Mouse (Mus musculus) bone marrow, adult 2 months (tissue): Measurements from ENCODE around the gene Foxa2. TPM values are rescaled to one million over a fixed set of nuclear protein-coding genes. Genes with fewer than 3 reads are reported as not detected.

Experiments
- H3K27ac ChIP-seq: fragments of 200-500 bp; 2 replicates; pipeline ENCODE4 v1.5.1; 2012; ENCODE audit warnings: low read depth, mild to moderate bottlenecking, control low read depth, inconsistent platforms, low read length; ENCODE audit not compliant: control insufficient read depth, poor library complexity, insufficient read depth
- H3K4me1 ChIP-seq: fragments of 200-500 bp; 2 replicates; pipeline ENCODE4 v1.6.1; 2011; ENCODE audit warnings: low read length; ENCODE audit not compliant: control insufficient read depth, insufficient read depth
- H3K4me3 ChIP-seq: fragments of 200-500 bp; replicated peaks from 2 replicates; pipeline ENCODE3; 2011; ENCODE audit warnings: mild to moderate bottlenecking, low read depth, low read length, control low read depth; ENCODE audit not compliant: control insufficient read depth
- CTCF ChIP-seq: fragments of 200-500 bp; IDR thresholded peaks from 2 replicates; pipeline ENCODE4 v1.5.1; 2011; ENCODE audit warnings: low read length, control low read depth; ENCODE audit not compliant: control insufficient read depth, insufficient read depth
- POLR2A ChIP-seq: fragments of 200-500 bp; IDR thresholded peaks from 2 replicates; pipeline ENCODE4 v1.6.1; 2011; ENCODE audit warnings: low read depth, mild to moderate bottlenecking, control low read depth, low read length, borderline replicate concordance; ENCODE audit not compliant: control insufficient read depth
- WGBS: fragments of 180-500 bp; shearing (Covaris S2); methylation state at CpG from one replicate; pipeline ENCODE4 v1.1.7; 2018; 5-methylcytosine and 5-hydroxymethylcytosine counted together
- polyA plus RNA-seq: library from polyadenylated mRNA; stranded (reverse); fragments of >200 nt; gene quantifications from 2 replicates; pipeline ENCODE4 v1.2.4, GENCODE M21; 2011; ENCODE audit warnings: low replicate concordance; ENCODE audit not compliant: missing spikeins, insufficient read depth, insufficient read length

Gene Foxa2
- polyA plus RNA-seq, 1 experiment, result not detected

DNA sequence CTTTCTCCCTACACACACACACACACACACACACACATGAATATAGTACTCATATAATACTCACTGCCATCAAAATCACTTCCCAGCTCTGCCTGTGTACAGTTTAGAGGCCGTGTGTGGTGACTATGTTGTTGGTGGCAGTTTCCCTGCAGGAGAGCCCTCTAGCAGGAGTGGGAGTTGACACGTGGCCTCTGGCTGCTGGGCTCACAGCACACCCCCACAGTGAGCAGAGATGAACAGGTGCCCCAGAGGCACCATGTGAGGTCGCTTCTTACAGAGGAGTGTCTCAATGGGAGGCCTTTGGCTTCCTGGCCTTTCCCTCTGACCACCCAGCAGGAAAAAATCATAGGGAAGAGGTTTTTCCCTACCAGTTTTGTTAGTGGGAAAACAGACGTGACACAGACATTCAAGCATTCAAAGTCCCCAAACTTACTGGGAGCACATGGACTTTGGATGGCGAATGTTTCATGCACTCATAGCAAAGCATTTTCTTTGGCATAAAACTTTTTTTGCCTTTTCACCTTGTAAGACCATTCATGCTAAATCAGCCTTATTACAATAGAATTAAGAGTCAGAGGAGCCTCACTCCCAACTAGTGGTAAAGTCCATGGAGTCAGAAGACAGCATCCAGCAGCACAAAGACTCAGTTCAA is 24.7 kb downstream of the Foxa2 start:
- TF ChIP-seq POLR2A (no peak), CTCF (no peak)
- Histone ChIP-seq H3K4me3 (no peak overlapping the region), H3K27ac (no peak overlapping the region), H3K4me1 (no peaks in the 10 kb centered on the region)
- WGBS, result 41% methylated on average over 5 of the region's 5 CpGs

DNA sequence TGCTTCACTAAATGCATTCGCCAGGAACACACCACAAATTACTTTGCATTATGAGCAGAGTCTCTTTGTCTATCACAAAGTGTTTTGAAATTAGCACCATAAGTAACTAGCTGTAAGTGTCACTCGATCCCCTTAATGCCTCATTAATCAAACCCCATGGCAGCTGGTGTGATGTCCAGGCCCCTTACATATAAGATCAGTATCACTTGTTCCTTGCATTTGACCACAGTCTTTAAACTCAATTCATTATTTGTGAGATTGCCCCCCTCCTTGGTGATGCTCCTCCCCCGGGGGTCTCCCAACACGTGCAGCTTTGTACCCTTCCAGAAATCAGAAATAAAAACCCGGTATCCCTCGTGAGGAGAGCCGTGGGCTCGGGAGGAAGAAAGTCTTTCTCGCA is 25.8 kb downstream of the Foxa2 start:
- H3K27ac ChIP-seq, result no peak overlapping the region
- H3K4me1 ChIP-seq, result no peaks in the 10 kb centered on the region
- no peak overlapping the region for H3K4me3 ChIP-seq
- TF ChIP-seq CTCF (no peak), POLR2A (no peak)
- WGBS, result 47% methylated on average over 9 of the region's 9 CpGs

DNA sequence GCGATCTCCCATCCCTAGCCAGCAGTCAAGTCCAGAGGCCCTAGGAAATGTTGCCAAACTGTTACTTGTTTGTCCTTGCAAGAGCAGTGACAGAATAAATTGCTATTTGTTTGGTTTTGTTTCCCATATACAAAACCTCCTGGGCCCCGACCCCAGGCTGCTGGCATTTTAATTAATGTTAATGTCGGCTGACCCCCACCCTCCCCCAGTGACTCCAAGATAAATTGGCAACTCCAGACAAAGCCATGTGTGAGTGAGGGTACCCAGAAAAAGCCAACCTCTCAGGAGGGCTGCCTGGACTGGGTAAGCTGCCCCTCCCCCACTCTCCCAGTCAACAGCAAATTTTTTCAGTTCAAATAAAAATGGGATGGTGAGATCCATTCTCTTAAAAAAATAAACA is 26.6 kb downstream of the Foxa2 start:
- Histone ChIP-seq H3K27ac (no peak overlapping the region), H3K4me1 (no peaks in the 10 kb centered on the region), H3K4me3 (no peak overlapping the region)
- 45% methylated on average over 3 of the region's 3 CpGs for WGBS
- no peak for TF ChIP-seq POLR2A
- TF ChIP-seq CTCF, result no peak

DNA sequence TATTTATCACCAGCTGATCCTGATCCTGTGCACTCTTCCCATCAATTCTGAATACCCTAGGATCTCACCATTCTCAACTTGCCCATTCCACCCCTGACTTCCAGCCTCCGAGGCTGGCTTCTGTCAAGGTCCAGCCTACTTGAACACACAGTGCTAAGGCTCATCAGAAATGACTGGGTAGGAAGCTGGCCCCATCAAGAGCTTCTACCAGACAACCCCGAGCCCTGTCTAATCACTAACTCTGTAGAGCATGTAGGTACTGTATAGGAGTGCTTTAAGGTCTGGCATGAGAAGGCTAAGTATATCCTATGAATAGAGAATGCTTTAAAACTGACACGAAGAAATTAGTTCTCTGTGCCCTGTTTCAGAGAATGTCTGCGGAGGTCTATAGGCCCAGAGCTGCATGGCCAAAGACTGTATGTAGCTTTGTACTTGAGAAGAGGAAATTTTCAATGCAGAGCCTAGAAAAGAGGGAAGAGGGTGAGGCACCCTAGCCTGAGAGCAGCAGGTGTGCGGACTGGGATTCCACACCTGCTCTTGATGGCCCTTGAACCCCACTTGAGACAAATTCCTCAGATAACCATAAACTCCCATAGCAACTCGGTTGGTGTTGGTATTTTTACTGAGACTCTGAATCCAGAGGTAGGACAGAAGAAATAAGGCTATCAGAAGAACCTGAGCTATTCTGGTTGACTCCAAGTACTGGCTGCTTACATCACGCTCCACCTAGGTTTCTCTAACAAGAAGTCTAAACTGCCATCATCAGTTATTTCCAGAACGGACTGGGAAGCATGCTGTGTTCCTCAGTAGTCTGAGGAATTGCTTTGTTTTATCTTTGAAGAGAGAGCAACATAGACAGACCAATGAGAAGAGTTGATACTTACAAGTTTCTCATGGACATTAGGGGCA is 28.7 kb downstream of the Foxa2 start:
- Histone ChIP-seq H3K4me3 (no peak overlapping the region), H3K27ac (no peak overlapping the region), H3K4me1 (no peaks in the 10 kb centered on the region)
- WGBS, result 81% methylated on average over 8 of the region's 8 CpGs
- TF ChIP-seq POLR2A (no peak), CTCF (no peak)

DNA sequence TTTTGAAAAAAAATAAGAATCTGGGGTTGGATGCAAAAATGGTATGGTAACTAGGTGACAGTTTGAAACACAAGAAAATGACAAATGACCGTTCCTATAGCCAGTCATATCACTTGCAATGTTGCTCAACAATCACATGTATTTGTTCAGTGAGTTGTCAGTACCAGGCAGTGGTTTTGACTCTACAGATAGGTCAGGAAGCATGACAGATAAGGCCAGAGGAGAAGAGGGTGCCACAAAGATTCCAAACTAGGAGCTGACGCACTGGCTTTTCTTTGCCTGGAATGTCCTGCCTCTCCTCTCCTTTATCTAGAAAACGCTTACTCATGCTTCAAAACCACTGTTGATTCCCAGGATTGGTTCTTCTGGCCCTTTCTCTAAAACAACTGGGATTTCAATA is 33.4 kb downstream of the Foxa2 start:
- Histone ChIP-seq H3K27ac (no peak overlapping the region), H3K4me1 (no peaks in the 10 kb centered on the region), H3K4me3 (no peak overlapping the region)
- 68% methylated on average over 3 of the region's 3 CpGs for WGBS
- TF ChIP-seq POLR2A (no peak), CTCF (no peak)

DNA sequence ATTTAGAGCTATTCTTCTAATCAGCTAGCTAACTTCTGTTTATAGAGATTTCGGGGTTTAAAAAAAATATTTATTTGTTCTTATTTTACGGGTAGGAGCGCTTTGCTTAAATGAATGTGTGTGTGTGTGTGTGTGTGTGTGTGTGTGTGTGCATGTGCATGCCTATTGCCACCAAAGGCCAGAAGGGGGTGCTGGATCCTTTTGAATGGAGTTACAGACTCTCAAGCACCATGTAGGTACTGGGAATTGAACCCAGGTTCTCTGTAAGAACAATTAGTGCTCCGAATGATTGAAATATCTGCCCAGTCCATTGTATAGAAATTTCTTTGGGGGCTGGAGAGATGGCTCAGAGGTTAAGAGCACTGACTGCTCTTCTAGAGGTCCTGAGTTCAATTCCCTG is 37.7 kb downstream of the Foxa2 start:
- no peak for TF ChIP-seq CTCF
- TF ChIP-seq POLR2A, result no peak
- Histone ChIP-seq H3K27ac (no peak overlapping the region), H3K4me1 (no peaks in the 10 kb centered on the region), H3K4me3 (no peak overlapping the region)
- WGBS, result 79% methylated on average over 4 of the region's 4 CpGs

DNA sequence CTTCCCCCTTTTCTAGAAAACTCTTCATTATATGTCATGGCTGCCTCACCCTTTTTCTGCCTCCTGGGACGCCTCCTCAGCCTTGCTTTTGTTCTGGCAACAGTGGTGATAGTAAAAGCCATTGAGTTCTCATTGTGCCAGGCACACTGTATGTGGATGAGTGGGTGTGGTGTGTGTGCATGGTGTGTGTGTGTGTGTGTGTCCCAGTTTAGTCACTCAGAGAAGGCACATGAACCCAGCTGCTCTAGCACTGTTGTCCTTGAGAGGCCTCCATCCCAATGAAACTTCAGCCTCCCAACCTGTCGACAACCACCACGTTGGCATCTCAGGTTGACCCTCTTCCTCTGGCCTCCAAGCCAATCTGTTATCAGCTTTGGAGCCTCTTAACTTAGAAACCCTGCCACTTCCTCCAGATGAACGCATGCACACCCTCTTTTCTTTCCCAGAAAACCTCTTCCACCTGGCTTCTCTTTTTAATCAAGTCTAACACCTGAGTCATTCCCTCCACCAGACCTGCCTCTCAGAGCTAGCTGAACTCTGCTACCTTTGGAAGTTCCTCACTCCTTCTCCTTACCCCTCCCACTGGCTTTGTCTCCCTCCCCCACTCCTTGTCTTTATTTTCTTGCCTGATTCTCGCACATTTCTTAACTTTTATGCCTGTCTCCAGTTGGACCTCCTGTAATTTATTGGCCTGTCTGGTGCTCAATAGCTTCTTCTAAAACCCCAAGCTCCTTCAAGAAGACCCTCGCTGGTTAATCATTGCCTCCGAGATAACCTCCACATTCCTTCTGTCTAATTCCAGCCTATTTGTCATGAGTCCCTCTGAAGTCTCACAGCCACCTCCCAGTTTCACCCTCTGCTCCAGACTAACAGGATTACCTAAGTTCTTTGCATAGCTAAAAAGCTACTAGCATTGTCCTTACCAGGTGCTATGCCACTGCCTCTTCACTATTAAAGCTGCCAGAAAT is 41.9 kb downstream of the Foxa2 start:
- WGBS, result 62% methylated on average over 7 of the region's 7 CpGs
- H3K4me3 ChIP-seq, result no peak overlapping the region
- H3K4me1 ChIP-seq, result no peaks in the 10 kb centered on the region
- no peak for TF ChIP-seq POLR2A
- TF ChIP-seq CTCF, result no peak
- H3K27ac ChIP-seq, result no peak overlapping the region
